ENCODE assay signal across 8 mouse cellular contexts in the genomic region with DNA sequence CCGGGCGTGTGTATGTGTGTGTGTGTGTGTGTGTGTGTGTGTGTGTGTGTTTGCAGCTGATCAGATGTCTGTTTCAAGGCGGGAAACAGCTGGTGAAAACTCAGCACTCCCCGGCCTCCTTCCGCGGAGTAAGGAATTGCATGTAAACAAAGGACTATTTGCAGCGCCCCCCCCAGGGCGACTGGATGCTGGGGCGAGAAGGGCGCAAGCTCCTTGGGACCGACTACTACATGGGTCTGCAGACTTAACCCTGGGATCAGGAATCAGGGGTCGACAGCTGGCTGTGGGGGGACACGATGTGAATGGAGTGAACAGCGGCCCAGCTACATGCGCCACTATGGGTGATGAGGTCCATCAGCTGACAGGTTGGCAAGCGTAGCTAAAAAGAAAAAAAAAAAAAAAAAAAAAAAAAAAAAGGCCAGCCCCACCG. TPM values are rescaled to one million over a fixed set of nuclear protein-coding genes. Genes with fewer than 3 reads are reported as not detected.
DNase-seq lines count a peak whose midpoint lies in the region; ATAC-seq and TF ChIP-seq lines count a peak whose summit lies in the region.

Gene Tfap4 (minus strand): TSS at position 140 of the 430 bp plus-strand sequence.

- H3K4me3 ChIP-seq in MEL (ENCODE audit: control insufficient read depth in 1 of 2, insufficient read depth in 1 of 2, low read depth in 2 of 2, low read length in 2 of 2) = peak within 1 kb of the TSS; percentile 65 to 77
- H3K4me3 ChIP-seq in cerebellum, adult 2 months (replicated peaks; ENCODE audit: insufficient read depth, low read depth, low read length) = peak within 1 kb of the TSS; percentile 87
- H3K4me3 ChIP-seq in forebrain, postnatal 0 days (ENCODE audit: low read depth, low read length) = peak within 1 kb of the TSS; percentile 66
- peak within 1 kb of the TSS; percentile 81 for H3K4me3 ChIP-seq in hindbrain, embryonic 10.5 days
- peak within 1 kb of the TSS; percentile 69 for H3K4me3 ChIP-seq in lung, embryonic 16.5 days (ENCODE audit: low read length)

- H3K27ac ChIP-seq in MEL (ENCODE audit: control insufficient read depth, low read depth, low read length) = peak within 1 kb of the TSS; percentile 67
- peak within 1 kb of the TSS; percentile 75 for H3K27ac ChIP-seq in cerebellum, adult 2 months (ENCODE audit: insufficient read depth, low read length)
- H3K27ac ChIP-seq in forebrain, postnatal 0 days (ENCODE audit: low read depth, low read length) = peak within 1 kb of the TSS; percentile 97
- peak within 1 kb of the TSS; percentile 96 for H3K27ac ChIP-seq in hindbrain, embryonic 10.5 days
- peak within 1 kb of the TSS; percentile 88 for H3K27ac ChIP-seq in lung, embryonic 16.5 days (ENCODE audit: low read length)

- peaks cover 0 to 18% of the 10 kb centered on the region in 2 experiments; a peak in 2 of 4 replicates for H3K36me3 ChIP-seq in MEL (ENCODE audit: control insufficient read depth in 1 of 2, insufficient read depth in 2 of 2, low read length in 2 of 2)
- H3K36me3 ChIP-seq in forebrain, postnatal 0 days (ENCODE audit: insufficient read depth) = no peaks in the 10 kb centered on the region
- peaks cover 8% of the 10 kb centered on the region for H3K36me3 ChIP-seq in hindbrain, embryonic 10.5 days
- no peaks in the 10 kb centered on the region for H3K36me3 ChIP-seq in lung, embryonic 16.5 days (ENCODE audit: control insufficient read depth, insufficient read depth, low read length)

- peak; percentile 96 for DNase-seq in MEL (ENCODE audit: low read depth, low spot score)
- peak; percentile 82 to 88 for DNase-seq in cerebellum, adult 2 months
- DNase-seq in forebrain, postnatal 0 days = peak; percentile 95
- peak; percentile 94 for DNase-seq in hindbrain, embryonic 10.5 days (ENCODE audit: low spot score)
- DNase-seq in layer of hippocampus, adult 9-11 months = peak; percentile 92
- peak; percentile 88 for DNase-seq in ovary, postnatal 10 days (ENCODE audit: low spot score)
- peak; percentile 91 for DNase-seq in thymus, postnatal 0 days (ENCODE audit: low spot score)

- 0% methylated on average over 17 of the region's 17 CpGs for WGBS in cerebellum, adult 2 months
- WGBS in forebrain, postnatal 0 days = 1% methylated on average over 17 of the region's 17 CpGs
- under 1% methylated on average over 17 of the region's 17 CpGs for WGBS in hindbrain, embryonic 10.5 days
- WGBS in lung, embryonic 16.5 days = under 1% methylated on average over 16 of the region's 17 CpGs

- ATAC-seq in forebrain, postnatal 0 days = peak; percentile 44
- ATAC-seq in lung, embryonic 16.5 days (ENCODE audit: low read depth) = peak; percentile 35

- peak within 1 kb of the TSS; percentile 95 for H3K9ac ChIP-seq in MEL (ENCODE audit: control insufficient read depth, low read depth, low read length, poor library complexity, severe bottlenecking)
- H3K9ac ChIP-seq in forebrain, postnatal 0 days = peak within 1 kb of the TSS; percentile 70
- peak within 1 kb of the TSS; percentile 76 for H3K9ac ChIP-seq in lung, embryonic 16.5 days (ENCODE audit: low read length)

- H3K9me3 ChIP-seq in MEL (replicated peaks; ENCODE audit: insufficient read depth, low read length) = no peaks in the 10 kb centered on the region
- no peaks in the 10 kb centered on the region for H3K9me3 ChIP-seq in forebrain, postnatal 0 days (ENCODE audit: low read length)
- H3K9me3 ChIP-seq in hindbrain, embryonic 10.5 days = no peaks in the 10 kb centered on the region
- no peaks in the 10 kb centered on the region for H3K9me3 ChIP-seq in lung, embryonic 16.5 days (ENCODE audit: control insufficient read depth, low read length)

- no peak for TF ChIP-seq POLR2A in MEL (IDR thresholded peaks at IDR 0.05; ENCODE audit: control insufficient read depth in 1 of 2, insufficient read depth in 1 of 2, low read depth in 1 of 2, low read length in 2 of 2, poor library complexity in 1 of 2)
- TF ChIP-seq POLR2A in cerebellum, adult 2 months (IDR thresholded peaks at IDR 0.05; ENCODE audit: borderline replicate concordance, insufficient read depth, low read length) = peak; percentile 23; the same call in 1 of the 2 replicates

- peak within 1 kb of the TSS; percentile 91 for H3K4me2 ChIP-seq in forebrain, postnatal 0 days (ENCODE audit: low read depth)
- H3K4me2 ChIP-seq in lung, embryonic 16.5 days (ENCODE audit: low read depth, low read length) = peak within 1 kb of the TSS; percentile 68

- TF ChIP-seq EP300 in MEL (IDR thresholded peaks at IDR 0.05; ENCODE audit: low read depth in 1 of 2, low read length in 2 of 2) = peak in 1 of 2 experiments; percentile 36; a peak in 1 of 4 replicates

- TF ChIP-seq RAD21 in MEL (IDR thresholded peaks at IDR 0.05; ENCODE audit: low read depth, low read length) = no peak

- H3K27me3 ChIP-seq in MEL (ENCODE audit: control insufficient read depth in 1 of 2, insufficient read depth in 2 of 2, low read length in 2 of 2) = no peaks in the 10 kb centered on the region
- H3K27me3 ChIP-seq in cerebellum, adult 2 months (ENCODE audit: control insufficient read depth, insufficient read depth, low read length) = no peaks in the 10 kb centered on the region
- no peaks in the 10 kb centered on the region for H3K27me3 ChIP-seq in forebrain, postnatal 0 days (ENCODE audit: insufficient read depth, low read length)
- no peaks in the 10 kb centered on the region for H3K27me3 ChIP-seq in hindbrain, embryonic 10.5 days (ENCODE audit: insufficient read depth, poor library complexity, severe bottlenecking)
- no peaks in the 10 kb centered on the region for H3K27me3 ChIP-seq in lung, embryonic 16.5 days (ENCODE audit: control insufficient read depth, insufficient read depth, low read depth, low read length)

- peak in 2 of 3 experiments; percentile 47; a peak in 4 of 6 replicates for TF ChIP-seq CTCF in MEL (IDR thresholded peaks at IDR 0.05 in 2 of 3, conservative IDR thresholded peaks at IDR 0.05 in 1 of 3; ENCODE audit: control insufficient read depth in 1 of 3, insufficient read depth in 1 of 3, low read depth in 2 of 3, low read length in 3 of 3, poor library complexity in 1 of 3, severe bottlenecking in 1 of 3)
- TF ChIP-seq CTCF in cerebellum, adult 2 months (IDR thresholded peaks at IDR 0.05; ENCODE audit: borderline replicate concordance, insufficient read depth, low read depth, low read length) = no peak; the same call in 1 of the 2 replicates
- TF ChIP-seq CTCF in forebrain, postnatal 0 days (IDR thresholded peaks at IDR 0.05; ENCODE audit: low read depth) = peak; percentile 58

- H3K79me2 ChIP-seq in MEL (ENCODE audit: control insufficient read depth, insufficient read depth, low read length, poor library complexity) = peaks cover 40% of the 10 kb centered on the region

- H3K4me1 ChIP-seq in MEL (ENCODE audit: control insufficient read depth in 1 of 2, insufficient read depth in 2 of 2, low read length in 2 of 2) = peaks cover 2 to 25% of the 10 kb centered on the region in 2 experiments; a peak in 3 of 4 replicates
- H3K4me1 ChIP-seq in cerebellum, adult 2 months (ENCODE audit: control insufficient read depth, insufficient read depth, low read length) = no peaks in the 10 kb centered on the region
- peaks cover 15% of the 10 kb centered on the region; the same call in 1 of the 2 replicates for H3K4me1 ChIP-seq in forebrain, postnatal 0 days (ENCODE audit: insufficient read depth)
- H3K4me1 ChIP-seq in hindbrain, embryonic 10.5 days (replicated peaks) = peaks cover 24% of the 10 kb centered on the region
- H3K4me1 ChIP-seq in lung, embryonic 16.5 days (replicated peaks; ENCODE audit: control insufficient read depth, insufficient read depth, low read length) = peaks cover 15% of the 10 kb centered on the region

TF ChIP-seq in MEL, 35 proteins besides CTCF, POLR2A, EP300 and RAD21 (continues in another document):
- TF ChIP-seq USF1 (IDR thresholded peaks at IDR 0.05; ENCODE audit: low read depth, low read length) (peak; percentile 43; the same call in 1 of the 2 replicates), CHD1 (IDR thresholded peaks at IDR 0.05; ENCODE audit: low read depth, low read length) (0 out of 2 replicates have a peak, but pooled peaks have one; percentile 61), UBTF (IDR thresholded peaks at IDR 0.05; ENCODE audit: borderline replicate concordance, insufficient read depth, low read depth, low read length) (no peak), ZNF384 (IDR thresholded peaks at IDR 0.05; ENCODE audit: low read depth, low read length) (peak; percentile 93), USF2 (IDR thresholded peaks at IDR 0.05; ENCODE audit: borderline replicate concordance in 1 of 2, insufficient read depth in 1 of 2, low read depth in 1 of 2, low read length in 2 of 2) (no peak), NRF1 (IDR thresholded peaks at IDR 0.05; ENCODE audit: insufficient read depth, low read depth, low read length, poor library complexity, severe bottlenecking) (no peak), KAT2A (conservative IDR thresholded peaks at IDR 0.05; ENCODE audit: low read depth, low read length) (no peak; the same call in none of the 2 replicates), ZC3H11A (IDR thresholded peaks at IDR 0.05; ENCODE audit: low read depth, low read length) (no peak), ETS1 (IDR thresholded peaks at IDR 0.05; ENCODE audit: low read depth, low read length) (peak; percentile 98), MYC (IDR thresholded peaks at IDR 0.05; ENCODE audit: low read depth, low read length) (0 out of 2 replicates have a peak, but pooled peaks have one; percentile 27), SIN3A (IDR thresholded peaks at IDR 0.05; ENCODE audit: low read length) (peak; percentile 96), SMC3 (IDR thresholded peaks at IDR 0.05; ENCODE audit: low read depth, low read length) (no peak), HCFC1 (IDR thresholded peaks at IDR 0.05; ENCODE audit: low read depth, low read length) (0 out of 2 replicates have a peak, but pooled peaks have one; percentile 52), TCF12 (IDR thresholded peaks at IDR 0.05; ENCODE audit: low read depth, low read length) (0 out of 2 replicates have a peak, but pooled peaks have one; percentile 45), E2F4 (IDR thresholded peaks at IDR 0.05; ENCODE audit: borderline replicate concordance, low read depth, low read length) (peak; percentile 75; the same call in 1 of the 2 replicates), ELF1 (IDR thresholded peaks at IDR 0.05; ENCODE audit: low read depth, low read length) (no peak)

RNA-seq across cellular contexts. Expression of gene Tfap4, which starts in this region (rescaled TPM):
- 26.2 and 26.3 TPM in 2 replicates for total RNA-seq in MEL (2012; rRNA removed)
- polyA plus RNA-seq in MEL (2012; ENCODE audit: insufficient read depth in 1 of 2, insufficient read length in 2 of 2, low read depth in 1 of 2, low replicate concordance in 2 of 2, missing spikeins in 1 of 2) = 100 to 1,000 TPM in 1 of 2 experiments, 10 to 100 TPM in 1; 40.3 to 217 TPM
- 9.8 and 9.9 TPM in 2 replicates for polyA plus RNA-seq in cerebellum, adult 2 months (2012; rRNA removed)
- 9.1 and 10.2 TPM in 2 replicates for total RNA-seq in forebrain, postnatal 0 days (2014; rRNA removed)
- polyA plus RNA-seq in forebrain, postnatal 0 days (2015; fragmentation: Nextera tagmentation; extraction: Ambion mirVana) = 6.4 and 8.0 TPM in 2 replicates
- polyA plus RNA-seq in hindbrain, embryonic 10.5 days (2016; fragmentation: Nextera tagmentation; extraction: Ambion mirVana) = 21.3 and 27.5 TPM in 2 replicates
- polyA plus RNA-seq in lung, embryonic 16.5 days (2015; fragmentation: Nextera tagmentation; extraction: Ambion mirVana) = 13.2 and 15.5 TPM in 2 replicates
- 16.5 and 19.7 TPM in 2 replicates for polyA plus RNA-seq in thymus, postnatal 0 days (2015; fragmentation: Nextera tagmentation; extraction: Ambion mirVana)

Comparison
In these comparisons a context has a peak if more than half of its experiments do, and no peak if none do; other contexts are left out.
1. Peak in every context shown above with its lines: DNase-seq, ATAC-seq, H3K4me3 ChIP-seq and H3K27ac ChIP-seq.